14 mouse cellular contexts compared by ENCODE assay signal in the genomic region with DNA sequence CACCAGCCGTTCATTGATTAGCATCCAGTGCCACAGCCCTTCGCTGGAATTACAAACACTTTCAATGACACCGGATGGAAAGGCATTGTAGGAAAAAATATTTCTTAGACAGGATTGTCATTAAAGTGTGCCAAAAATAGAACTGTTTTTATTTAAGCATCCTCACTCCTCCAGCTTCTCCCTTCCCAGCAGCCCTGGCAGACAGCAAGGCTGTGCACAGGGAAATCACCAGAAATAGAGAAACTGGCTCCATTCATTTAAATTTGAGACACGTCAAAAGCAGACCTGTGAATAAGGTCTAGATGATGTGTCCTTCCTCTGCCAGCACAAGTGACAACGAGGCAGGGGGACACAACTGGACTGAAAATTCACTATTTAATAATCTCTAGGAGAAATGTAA.
DNase-seq lines count a peak whose midpoint lies in the region; ATAC-seq and TF ChIP-seq lines count a peak whose summit lies in the region.
"Had no signal": no experiment of that assay in that cellular context is flagged by ENCODE, and none has a peak within 500 bp of the region (broad histone marks: within the 10 kb centered on the region; RNA-seq: fewer than 3 reads in every experiment).

No protein-coding gene starts in this region.

- WGBS in forebrain, postnatal 0 days: 31% methylated on average over 5 of the region's 5 CpGs
- WGBS in forebrain, embryonic 11.5 days: 79% methylated on average over 5 of the region's 5 CpGs
- WGBS in hindbrain, embryonic 14.5 days: 74% methylated on average over 5 of the region's 5 CpGs
- 66% methylated on average over 5 of the region's 5 CpGs for WGBS in hindbrain, embryonic 13.5 days

- no peak overlapping the region for H3K4me2 ChIP-seq in forebrain, postnatal 0 days (ENCODE audit: low read depth)
- no peak overlapping the region for H3K4me2 ChIP-seq in forebrain, embryonic 11.5 days (ENCODE audit: low read depth, low read length, severe bottlenecking)
- no peak overlapping the region for H3K4me2 ChIP-seq in hindbrain, embryonic 14.5 days (replicated peaks)
- H3K4me2 ChIP-seq in hindbrain, embryonic 13.5 days: no peak overlapping the region
- H3K4me2 ChIP-seq: liver, embryonic 13.5 days had no signal

- H3K4me3 ChIP-seq in forebrain, postnatal 0 days (ENCODE audit: low read depth, low read length): no peak overlapping the region
- no peak overlapping the region for H3K4me3 ChIP-seq in forebrain, embryonic 11.5 days (ENCODE audit: low read depth, low read length)
- no peak overlapping the region for H3K4me3 ChIP-seq in hindbrain, embryonic 14.5 days (replicated peaks; ENCODE audit: low read length)
- H3K4me3 ChIP-seq in hindbrain, embryonic 13.5 days: no peak overlapping the region
- H3K4me3 ChIP-seq: hindbrain, embryonic 10.5 days; liver, embryonic 13.5 days had no signal

- H3K4me1 ChIP-seq in forebrain, postnatal 0 days (ENCODE audit: insufficient read depth): 0 out of 2 replicates have a peak, but pooled peaks cover 4% of the 10 kb centered on the region
- H3K4me1 ChIP-seq in forebrain, embryonic 11.5 days (replicated peaks; ENCODE audit: control insufficient read depth, insufficient read depth, low read length): peaks cover under 1% of the 10 kb centered on the region; the same call in 1 of the 2 replicates
- H3K4me1 ChIP-seq in hindbrain, embryonic 14.5 days (replicated peaks; ENCODE audit: control insufficient read depth, insufficient read depth, low read length): peaks cover 6% of the 10 kb centered on the region; the same call in 1 of the 2 replicates
- H3K4me1 ChIP-seq in hindbrain, embryonic 13.5 days (replicated peaks): peaks cover 19% of the 10 kb centered on the region
- H3K4me1 ChIP-seq: liver, embryonic 13.5 days had no signal

- no peaks in the 10 kb centered on the region for H3K27me3 ChIP-seq in forebrain, postnatal 0 days (ENCODE audit: insufficient read depth, low read length)
- H3K27me3 ChIP-seq in forebrain, embryonic 11.5 days (ENCODE audit: control insufficient read depth, insufficient read depth, low read length): no peaks in the 10 kb centered on the region
- H3K27me3 ChIP-seq in hindbrain, embryonic 14.5 days (ENCODE audit: control insufficient read depth, insufficient read depth, low read length): no peaks in the 10 kb centered on the region
- no peaks in the 10 kb centered on the region for H3K27me3 ChIP-seq in hindbrain, embryonic 13.5 days
- H3K27me3 ChIP-seq: liver, embryonic 13.5 days had no signal

- peak overlapping the region; percentile 57; the same call in 1 of the 2 replicates for H3K27ac ChIP-seq in forebrain, postnatal 0 days (ENCODE audit: low read depth, low read length)
- no peak overlapping the region for H3K27ac ChIP-seq in forebrain, embryonic 11.5 days (ENCODE audit: low read depth, low read length)
- H3K27ac ChIP-seq in hindbrain, embryonic 14.5 days: 0 out of 2 replicates have a peak overlapping the region, but pooled peaks have one; percentile 43
- H3K27ac ChIP-seq in hindbrain, embryonic 13.5 days: no peak overlapping the region
- H3K27ac ChIP-seq: hindbrain, embryonic 10.5 days; liver, embryonic 13.5 days had no signal

- DNase-seq in forebrain, postnatal 0 days: no peak
- DNase-seq in forebrain, embryonic 11.5 days (ENCODE audit: low spot score): no peak
- no peak for DNase-seq in hindbrain, embryonic 14.5 days (ENCODE audit: low spot score)
- peak; percentile 32 to 38 for DNase-seq in right cerebral cortex, postnatal 10 days (ENCODE audit: low spot score in 2 of 2)
- no peak for DNase-seq in right cerebral cortex, postnatal 36 days (ENCODE audit: low spot score in 2 of 2)
- DNase-seq in cerebellum, postnatal 4 days (ENCODE audit: low spot score in 2 of 2): no peak
- DNase-seq in natural killer cell, adult 2 months (ENCODE audit: low spot score in 2 of 2): no peak
- DNase-seq: B cell, adult 2 months; cerebellum, adult 18-20 months; liver, embryonic 13.5 days; thymus, adult 18-20 months had no signal

- no peaks in the 10 kb centered on the region for H3K36me3 ChIP-seq in forebrain, postnatal 0 days (ENCODE audit: insufficient read depth)
- H3K36me3 ChIP-seq in forebrain, embryonic 11.5 days (ENCODE audit: control insufficient read depth, insufficient read depth, low read length): no peaks in the 10 kb centered on the region
- H3K36me3 ChIP-seq in hindbrain, embryonic 14.5 days (replicated peaks; ENCODE audit: control insufficient read depth, insufficient read depth): no peaks in the 10 kb centered on the region
- no peaks in the 10 kb centered on the region for H3K36me3 ChIP-seq in hindbrain, embryonic 13.5 days
- H3K36me3 ChIP-seq: G1E; hindbrain, embryonic 10.5 days; liver, embryonic 13.5 days had no signal

- TF ChIP-seq CTCF in forebrain, postnatal 0 days (IDR thresholded peaks at IDR 0.05; ENCODE audit: low read depth): no peak

- peak; percentile 38; the same call in 1 of the 2 replicates for ATAC-seq in forebrain, postnatal 0 days
- no peak for ATAC-seq in forebrain, embryonic 11.5 days (replicated peaks; ENCODE audit: low FRiP score)
- ATAC-seq in hindbrain, embryonic 14.5 days (ENCODE audit: low FRiP score): no peak
- ATAC-seq in hindbrain, embryonic 13.5 days (ENCODE audit: low FRiP score): no peak

- H3K9me3 ChIP-seq in forebrain, postnatal 0 days (ENCODE audit: low read length): no peaks in the 10 kb centered on the region
- no peaks in the 10 kb centered on the region for H3K9me3 ChIP-seq in forebrain, embryonic 11.5 days (ENCODE audit: control insufficient read depth, low read length)
- H3K9me3 ChIP-seq in hindbrain, embryonic 14.5 days (ENCODE audit: control insufficient read depth, low read length): no peaks in the 10 kb centered on the region
- H3K9me3 ChIP-seq in hindbrain, embryonic 13.5 days: no peaks in the 10 kb centered on the region
- H3K9me3 ChIP-seq: G1E; hindbrain, embryonic 10.5 days; liver, embryonic 13.5 days had no signal

- no peak overlapping the region for H3K9ac ChIP-seq in forebrain, postnatal 0 days
- no peak overlapping the region for H3K9ac ChIP-seq in forebrain, embryonic 11.5 days (ENCODE audit: low read length)
- no peak overlapping the region for H3K9ac ChIP-seq in hindbrain, embryonic 14.5 days
- no peak overlapping the region for H3K9ac ChIP-seq in hindbrain, embryonic 13.5 days
- H3K9ac ChIP-seq: liver, embryonic 13.5 days had no signal

Comparison
In these comparisons a context has a peak if more than half of its experiments do, and no peak if none do; other contexts are left out.
1. DNase-seq: peak in right cerebral cortex, postnatal 10 days (2 of 2); none in forebrain, postnatal 0 days (single experiment), forebrain, embryonic 11.5 days (single experiment), hindbrain, embryonic 14.5 days (single experiment), right cerebral cortex, postnatal 36 days (0 of 2), cerebellum, postnatal 4 days (0 of 2) and natural killer cell, adult 2 months (0 of 2).
2. H3K27ac ChIP-seq: peak in forebrain, postnatal 0 days (single experiment) and hindbrain, embryonic 14.5 days (single experiment); none in forebrain, embryonic 11.5 days (single experiment) and hindbrain, embryonic 13.5 days (single experiment).